Mouse (Mus musculus) limb, embryonic 12.5 days (tissue): ENCODE results near the gene Akap1. TPM values are rescaled to one million over a fixed set of nuclear protein-coding genes. Genes with fewer than 3 reads are reported as not detected.

Experiments
- ATAC-seq: fragments of 200-750 bp; cut with Nextera tagmentation; 2 replicates; pipeline ENCODE4 v1.8.0; 2017; ENCODE audit warnings: low read depth, moderate TSS enrichment; ENCODE audit not compliant: insufficient number of reproducible peaks, insufficient read depth, low FRiP score, low TSS enrichment
- H3K27ac ChIP-seq: fragments of 300-500 bp; sonication (generic); 2 replicates; pipeline ENCODE4 v1.5.1; 2016; ENCODE audit warnings: mild to moderate bottlenecking, moderate library complexity
- H3K27me3 ChIP-seq: fragments of 300-500 bp; sonication (generic); 2 replicates; pipeline ENCODE4 v1.6.1; 2016; ENCODE audit warnings: mild to moderate bottlenecking, moderate library complexity
- H3K36me3 ChIP-seq: fragments of 300-500 bp; sonication (generic); 2 replicates; pipeline ENCODE4 v1.6.1; 2016; ENCODE audit warnings: mild to moderate bottlenecking, moderate library complexity
- H3K4me1 ChIP-seq: fragments of 300-500 bp; sonication (generic); replicated peaks from 2 replicates; pipeline ENCODE4 v1.6.1; 2016
- H3K4me2 ChIP-seq: fragments of 300-500 bp; sonication (generic); 2 replicates; pipeline ENCODE4 v1.6.1; 2016; ENCODE audit warnings: mild to moderate bottlenecking, moderate library complexity
- H3K4me3 ChIP-seq: fragments of 300-500 bp; sonication (generic); replicated peaks from 2 replicates; pipeline ENCODE4 v1.5.1; 2016; ENCODE audit warnings: mild to moderate bottlenecking
- H3K9ac ChIP-seq: fragments of 300-500 bp; sonication (generic); replicated peaks from 2 replicates; pipeline ENCODE4 v1.6.1; 2016; ENCODE audit warnings: mild to moderate bottlenecking, moderate library complexity
- H3K9me3 ChIP-seq: fragments of 300-500 bp; sonication (generic); 2 replicates; pipeline ENCODE4 v1.6.1; 2016; ENCODE audit warnings: mild to moderate bottlenecking, moderate library complexity
- WGBS: fragments of 180-500 bp; shearing (Covaris S2); methylation state at CpG from one replicate; pipeline ENCODE4 v1.1.7; 2016; 5-methylcytosine and 5-hydroxymethylcytosine counted together
- polyA plus RNA-seq: library from polyadenylated mRNA; unstranded; fragments of >200 nt; fragmentation: Nextera tagmentation; extraction: Ambion mirVana; gene quantifications from 2 replicates; pipeline ENCODE4 v1.2.1, GENCODE M21; 2016

Akap1 gene
- polyA plus RNA-seq: 15.3 and 16.7 TPM in 2 replicates

- 2% methylated on average over 60 of the region's 60 CpGs for WGBS
- peaks cover 15% of the 10 kb centered on the region for H3K4me1 ChIP-seq
- peak within 1 kb of the TSS; percentile 70 for H3K4me3 ChIP-seq
- peak; percentile 96 for ATAC-seq
- peaks cover 17% of the 10 kb centered on the region for H3K27me3 ChIP-seq
- no peaks in the 10 kb centered on the region for H3K9me3 ChIP-seq
- H3K36me3 ChIP-seq: no peaks in the 10 kb centered on the region
- H3K9ac ChIP-seq: peak within 1 kb of the TSS; percentile 78
- H3K4me2 ChIP-seq: peak within 1 kb of the TSS; percentile 96
- H3K27ac ChIP-seq: peak within 1 kb of the TSS; percentile 82
These were observed at the start of gene Akap1 for GRCm38 (mm10) chr11:88864458-88865197. TSS of gene Akap1 (minus strand) at chr11:88864586.

GRCm38 (mm10) chr11:88909388-88910036 lies 45.1 kb upstream of the Akap1 start:
- WGBS: 90% methylated on average over 8 of the region's 8 CpGs
- ATAC-seq: no peak

GRCm38 (mm10) chr11:88908557-88909211 lies 44.3 kb upstream of the Akap1 start:
- Histone ChIP-seq H3K4me1 (no peaks in the 10 kb centered on the region), H3K9ac (no peak overlapping the region), H3K27me3 (no peaks in the 10 kb centered on the region), H3K27ac (no peak overlapping the region), H3K4me3 (no peak overlapping the region), H3K4me2 (no peak overlapping the region), H3K9me3 (no peaks in the 10 kb centered on the region), H3K36me3 (no peaks in the 10 kb centered on the region)
- no peak for ATAC-seq
- WGBS: 83% methylated on average over 1 of the region's 1 CpGs

More at GRCm38 (mm10) chr11:88909388-88910036, 45.1 kb upstream of the Akap1 start:
- Histone ChIP-seq H3K4me1 (no peaks in the 10 kb centered on the region), H3K9ac (no peak overlapping the region), H3K27me3 (no peaks in the 10 kb centered on the region), H3K4me3 (no peak overlapping the region), H3K36me3 (no peaks in the 10 kb centered on the region), H3K4me2 (no peak overlapping the region), H3K27ac (no peak overlapping the region), H3K9me3 (no peaks in the 10 kb centered on the region)

GRCm38 (mm10) chr11:88907886-88908285 lies 43.5 kb upstream of the Akap1 start:
- H3K9ac ChIP-seq: no peak overlapping the region
- H3K27ac ChIP-seq: no peak overlapping the region
- H3K9me3 ChIP-seq: no peaks in the 10 kb centered on the region
- H3K4me3 ChIP-seq: no peak overlapping the region
- H3K4me2 ChIP-seq: no peak overlapping the region
- H3K4me1 ChIP-seq: no peaks in the 10 kb centered on the region
- H3K36me3 ChIP-seq: no peaks in the 10 kb centered on the region
- 91% methylated on average over 7 of the region's 7 CpGs for WGBS
- no peaks in the 10 kb centered on the region for H3K27me3 ChIP-seq
- no peak for ATAC-seq

GRCm38 (mm10) chr11:88905621-88906020 lies 41.2 kb upstream of the Akap1 start:
- 32% methylated on average over 2 of the region's 2 CpGs for WGBS
- Histone ChIP-seq H3K9ac (no peak overlapping the region), H3K4me3 (no peak overlapping the region), H3K27ac (no peak overlapping the region), H3K4me1 (no peaks in the 10 kb centered on the region), H3K27me3 (no peaks in the 10 kb centered on the region), H3K9me3 (no peaks in the 10 kb centered on the region), H3K4me2 (no peak overlapping the region), H3K36me3 (no peaks in the 10 kb centered on the region)
- ATAC-seq: no peak

GRCm38 (mm10) chr11:88904080-88904479 lies 39.7 kb upstream of the Akap1 start:
- Histone ChIP-seq H3K27ac (no peak overlapping the region), H3K4me3 (no peak overlapping the region), H3K27me3 (no peaks in the 10 kb centered on the region), H3K36me3 (no peaks in the 10 kb centered on the region), H3K9ac (no peak overlapping the region), H3K4me2 (no peak overlapping the region), H3K9me3 (no peaks in the 10 kb centered on the region), H3K4me1 (no peaks in the 10 kb centered on the region)
- WGBS: 67% methylated on average over 2 of the region's 2 CpGs
- no peak for ATAC-seq

GRCm38 (mm10) chr11:88902762-88903161 lies 38.4 kb upstream of the Akap1 start:
- Histone ChIP-seq H3K9me3 (no peaks in the 10 kb centered on the region), H3K36me3 (no peaks in the 10 kb centered on the region), H3K27ac (no peak overlapping the region), H3K9ac (no peak overlapping the region), H3K4me3 (no peak overlapping the region), H3K4me2 (no peak overlapping the region), H3K4me1 (peaks cover 5% of the 10 kb centered on the region; the same call in 1 of the 2 replicates), H3K27me3 (no peaks in the 10 kb centered on the region)
- no peak for ATAC-seq
- WGBS: 83% methylated on average over 6 of the region's 6 CpGs

GRCm38 (mm10) chr11:88901341-88901802 lies 37.0 kb upstream of the Akap1 start:
- WGBS: 82% methylated on average over 7 of the region's 7 CpGs
- Histone ChIP-seq H3K36me3 (no peaks in the 10 kb centered on the region), H3K4me1 (peaks cover 13% of the 10 kb centered on the region), H3K27ac (no peak overlapping the region), H3K9me3 (no peaks in the 10 kb centered on the region), H3K4me2 (no peak overlapping the region), H3K4me3 (no peak overlapping the region), H3K27me3 (no peaks in the 10 kb centered on the region), H3K9ac (no peak overlapping the region)
- ATAC-seq: no peak

- H3K9ac ChIP-seq: no peak overlapping the region
- H3K9me3 ChIP-seq: no peaks in the 10 kb centered on the region
- 92% methylated on average over 6 of the region's 6 CpGs for WGBS
- no peaks in the 10 kb centered on the region for H3K27me3 ChIP-seq
- H3K4me1 ChIP-seq: peaks cover 13% of the 10 kb centered on the region
- no peak for ATAC-seq
- no peak overlapping the region for H3K4me3 ChIP-seq
- no peak overlapping the region for H3K4me2 ChIP-seq
- no peak overlapping the region for H3K27ac ChIP-seq
- no peaks in the 10 kb centered on the region for H3K36me3 ChIP-seq
These were observed 35.2 kb upstream of the Akap1 start for GRCm38 (mm10) chr11:88899561-88899960.

GRCm38 (mm10) chr11:88898380-88898763 lies 34.0 kb upstream of the Akap1 start:
- no peak overlapping the region for H3K27ac ChIP-seq
- WGBS: 68% methylated on average over 4 of the region's 4 CpGs
- no peak overlapping the region for H3K4me2 ChIP-seq
- ATAC-seq: no peak
- no peak overlapping the region for H3K9ac ChIP-seq
- peaks cover 13% of the 10 kb centered on the region for H3K4me1 ChIP-seq
- no peaks in the 10 kb centered on the region for H3K9me3 ChIP-seq
- H3K27me3 ChIP-seq: no peaks in the 10 kb centered on the region
- H3K36me3 ChIP-seq: no peaks in the 10 kb centered on the region
- no peak overlapping the region for H3K4me3 ChIP-seq

- ATAC-seq: no peak
- Histone ChIP-seq H3K27me3 (no peaks in the 10 kb centered on the region), H3K9ac (no peak overlapping the region), H3K27ac (peak overlapping the region; percentile 75), H3K4me2 (peak overlapping the region; percentile 48), H3K4me3 (peak overlapping the region; percentile 24), H3K4me1 (peaks cover 13% of the 10 kb centered on the region), H3K36me3 (no peaks in the 10 kb centered on the region), H3K9me3 (no peaks in the 10 kb centered on the region)
- WGBS: 31% methylated on average over 15 of the region's 15 CpGs
These were observed 33.4 kb upstream of the Akap1 start for GRCm38 (mm10) chr11:88897624-88898379.
